8 mouse cellular contexts compared by ENCODE assay signal in the genomic region with DNA sequence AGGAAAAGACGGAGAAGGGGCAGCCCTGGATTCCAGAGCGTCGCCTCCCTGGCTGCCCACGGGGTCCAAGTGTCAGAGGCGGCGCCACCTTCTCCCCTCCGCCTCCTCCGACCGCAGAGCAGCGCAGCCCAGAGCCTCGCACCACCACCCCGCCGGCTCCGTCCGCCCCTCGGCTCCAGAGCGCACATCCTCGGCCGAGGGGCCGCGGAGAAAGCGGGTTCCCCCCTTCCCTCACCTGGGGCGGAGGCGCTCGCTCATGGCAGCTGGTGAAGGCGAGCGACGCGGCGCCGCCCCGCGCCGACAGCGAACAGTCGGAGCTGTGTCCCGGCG. TPM values are rescaled to one million over a fixed set of nuclear protein-coding genes. Genes with fewer than 3 reads are reported as not detected.
DNase-seq lines count a peak whose midpoint lies in the region; ATAC-seq and TF ChIP-seq lines count a peak whose summit lies in the region.

No protein-coding gene starts in this region.

- H3K4me1 ChIP-seq in cerebellum, adult 2 months (ENCODE audit: control insufficient read depth, insufficient read depth, low read length), result peaks cover 4% of the 10 kb centered on the region; the same call in 1 of the 2 replicates
- peaks cover 5% of the 10 kb centered on the region for H3K4me1 ChIP-seq in thymus, adult 2 months (replicated peaks; ENCODE audit: control insufficient read depth, insufficient read depth, low read length)
- H3K4me1 ChIP-seq in liver, embryonic 14.5 days (replicated peaks; ENCODE audit: control insufficient read depth in 2 of 2, insufficient read depth in 2 of 2, low read length in 1 of 2), result peaks cover 34 to 40% of the 10 kb centered on the region in 2 experiments

- no peak for ATAC-seq in liver, embryonic 14.5 days (ENCODE audit: insufficient read depth)

- TF ChIP-seq CTCF in cerebellum, adult 2 months (IDR thresholded peaks at IDR 0.05; ENCODE audit: borderline replicate concordance, insufficient read depth, low read depth, low read length), result no peak
- TF ChIP-seq CTCF in thymus, adult 2 months (IDR thresholded peaks at IDR 0.05; ENCODE audit: borderline replicate concordance, control insufficient read depth, extremely low read depth, insufficient read depth, low read length, poor library complexity), result 0 out of 2 replicates have a peak, but pooled peaks have one; percentile 20
- TF ChIP-seq CTCF in liver, embryonic 14.5 days (IDR thresholded peaks at IDR 0.05; ENCODE audit: low read depth), result no peak

- no peak for DNase-seq in cerebellum, adult 2 months
- no peak for DNase-seq in cerebellum, adult 9-10 months
- no peak for DNase-seq in thymus, adult 2 months
- DNase-seq in thymus, postnatal 25 days, result no peak
- no peak for DNase-seq in liver, embryonic 14.5 days (ENCODE audit: low read depth in 3 of 3, low spot score in 3 of 3)
- no peak for DNase-seq in layer of hippocampus, adult 8-10 months (ENCODE audit: low spot score in 2 of 2)
- no peak for DNase-seq in layer of hippocampus, postnatal 14 days (ENCODE audit: low spot score in 2 of 2)
- DNase-seq in urinary bladder, postnatal 10 days (ENCODE audit: low spot score), result no peak

- H3K4me2 ChIP-seq in liver, embryonic 14.5 days (ENCODE audit: low read depth), result peak overlapping the region; percentile 92

- H3K36me3 ChIP-seq in thymus, adult 2 months (ENCODE audit: control insufficient read depth, insufficient read depth, low read length), result peaks cover 3% of the 10 kb centered on the region; the same call in 1 of the 2 replicates
- H3K36me3 ChIP-seq in liver, embryonic 14.5 days (replicated peaks; ENCODE audit: control insufficient read depth, insufficient read depth, low read depth), result peaks cover 7% of the 10 kb centered on the region

- H3K9me3 ChIP-seq in liver, embryonic 14.5 days (ENCODE audit: control insufficient read depth, low read length), result no peaks in the 10 kb centered on the region

- H3K4me3 ChIP-seq in cerebellum, adult 2 months (replicated peaks; ENCODE audit: insufficient read depth, low read depth, low read length), result peak overlapping the region; percentile 93
- H3K4me3 ChIP-seq in thymus, adult 2 months (ENCODE audit: control insufficient read depth, insufficient read depth, low read length), result peak overlapping the region; percentile 90
- H3K4me3 ChIP-seq in liver, embryonic 14.5 days (ENCODE audit: insufficient read depth in 1 of 2, low read depth in 2 of 2, low read length in 2 of 2), result peak overlapping the region; percentile 91 to 92

- H3K27me3 ChIP-seq in cerebellum, adult 2 months (ENCODE audit: control insufficient read depth, insufficient read depth, low read length), result no peaks in the 10 kb centered on the region
- H3K27me3 ChIP-seq in thymus, adult 2 months (ENCODE audit: control insufficient read depth, insufficient read depth, low read length), result no peaks in the 10 kb centered on the region
- H3K27me3 ChIP-seq in liver, embryonic 14.5 days (ENCODE audit: control insufficient read depth, insufficient read depth, low read length), result no peaks in the 10 kb centered on the region

- TF ChIP-seq EP300 in liver, embryonic 14.5 days (IDR thresholded peaks at IDR 0.05; ENCODE audit: low read depth), result no peak

- peak overlapping the region; percentile 96 for H3K9ac ChIP-seq in liver, embryonic 14.5 days (replicated peaks)

- under 1% methylated on average over 37 of the region's 38 CpGs for WGBS in cerebellum, adult 2 months
- under 1% methylated on average over 38 of the region's 38 CpGs for WGBS in thymus, adult 2 months
- under 1% methylated on average over 34 of the region's 38 CpGs for WGBS in liver, embryonic 14.5 days (ENCODE audit: insufficient replicate concordance)

- H3K27ac ChIP-seq in cerebellum, adult 2 months (ENCODE audit: insufficient read depth, low read length), result peak overlapping the region; percentile 58; the same call in 1 of the 2 replicates
- peak overlapping the region; percentile 29 for H3K27ac ChIP-seq in thymus, adult 2 months (ENCODE audit: control insufficient read depth, insufficient read depth, low read length)
- H3K27ac ChIP-seq in liver, embryonic 14.5 days, result peak overlapping the region; percentile 99

- no peak for TF ChIP-seq POLR2A in cerebellum, adult 2 months (IDR thresholded peaks at IDR 0.05; ENCODE audit: borderline replicate concordance, insufficient read depth, low read length)
- no peak for TF ChIP-seq POLR2A in thymus, adult 2 months (IDR thresholded peaks at IDR 0.05; ENCODE audit: control insufficient read depth, extremely low read depth, insufficient read depth, low read length, poor library complexity)

RNA-seq across cellular contexts. Expression of a gene that starts 0.4 kb away (rescaled TPM):
- polyA plus RNA-seq in cerebellum, adult 2 months (2012; rRNA removed), result 32.5 and 32.9 TPM in 2 replicates
- 44.7 and 51.6 TPM in 2 replicates for polyA plus RNA-seq in thymus, adult 2 months (2012; rRNA removed)
- 20.6 and 25.0 TPM in 2 replicates for polyA plus RNA-seq in liver, embryonic 14.5 days (2012; rRNA removed)
- polyA plus RNA-seq in liver, embryonic 14.5 days (2014; fragmentation: Nextera tagmentation; extraction: Ambion mirVana), result 44.5 and 46.8 TPM in 2 replicates
- total RNA-seq in layer of hippocampus, adult 8-10 months (2022), result 10 to 100 TPM; 26.8 to 28.6 (median 27.6) TPM
- 10 to 100 TPM; 24.5 to 24.7 TPM for total RNA-seq in layer of hippocampus, postnatal 14 days (2021)

RNA-seq across cellular contexts. Expression of a gene that starts 0.6 kb away (rescaled TPM):
- 10.1 and 10.5 TPM in 2 replicates for polyA plus RNA-seq in cerebellum, adult 2 months (2012; rRNA removed)
- 13.6 TPM in 2 replicates for polyA plus RNA-seq in thymus, adult 2 months (2012; rRNA removed)
- polyA plus RNA-seq in liver, embryonic 14.5 days (2012; rRNA removed), result 5.8 and 8.0 TPM in 2 replicates
- 7.8 and 9.2 TPM in 2 replicates for polyA plus RNA-seq in liver, embryonic 14.5 days (2014; fragmentation: Nextera tagmentation; extraction: Ambion mirVana)
- total RNA-seq in layer of hippocampus, adult 8-10 months (2022), result 10 to 100 TPM; 14.1 to 17.1 (median 15.7) TPM
- 10 to 100 TPM; 12.7 to 13.5 TPM for total RNA-seq in layer of hippocampus, postnatal 14 days (2021)

RNA-seq across cellular contexts. Expression of a gene that starts 26.2 kb away (rescaled TPM):
- polyA plus RNA-seq in cerebellum, adult 2 months (2012; rRNA removed), result 7.5 and 7.6 TPM in 2 replicates
- polyA plus RNA-seq in thymus, adult 2 months (2012; rRNA removed), result 0.84 and 1.4 TPM in 2 replicates
- 0.02 TPM in 1 of 2 replicates, not detected in the other for polyA plus RNA-seq in liver, embryonic 14.5 days (2012; rRNA removed)
- polyA plus RNA-seq in liver, embryonic 14.5 days (2014; fragmentation: Nextera tagmentation; extraction: Ambion mirVana), result 0.11 TPM in 1 of 2 replicates, not detected in the other
- total RNA-seq in layer of hippocampus, adult 8-10 months (2022), result under 1 TPM in 1 of 4 experiments, not detected in 3; 0.68 TPM
- not detected for total RNA-seq in layer of hippocampus, postnatal 14 days (2021)

RNA-seq across cellular contexts. Expression of a gene that starts 33.7 kb away (rescaled TPM):
- 13.0 and 14.1 TPM in 2 replicates for polyA plus RNA-seq in cerebellum, adult 2 months (2012; rRNA removed)
- 18.0 and 19.0 TPM in 2 replicates for polyA plus RNA-seq in thymus, adult 2 months (2012; rRNA removed)
- polyA plus RNA-seq in liver, embryonic 14.5 days (2012; rRNA removed), result 4.9 and 5.1 TPM in 2 replicates
- 10.1 and 10.2 TPM in 2 replicates for polyA plus RNA-seq in liver, embryonic 14.5 days (2014; fragmentation: Nextera tagmentation; extraction: Ambion mirVana)
- total RNA-seq in layer of hippocampus, adult 8-10 months (2022), result 10 to 100 TPM; 20.2 to 24.3 (median 23.4) TPM
- 10 to 100 TPM; 22.0 to 27.0 TPM for total RNA-seq in layer of hippocampus, postnatal 14 days (2021)

RNA-seq across cellular contexts. Expression of a gene that starts 34.6 kb away (rescaled TPM):
- polyA plus RNA-seq in cerebellum, adult 2 months (2012; rRNA removed), result 84.0 and 87.5 TPM in 2 replicates
- polyA plus RNA-seq in thymus, adult 2 months (2012; rRNA removed), result 66.4 and 67.4 TPM in 2 replicates
- 12.0 and 12.9 TPM in 2 replicates for polyA plus RNA-seq in liver, embryonic 14.5 days (2012; rRNA removed)
- 9.3 and 12.7 TPM in 2 replicates for polyA plus RNA-seq in liver, embryonic 14.5 days (2014; fragmentation: Nextera tagmentation; extraction: Ambion mirVana)
- total RNA-seq in layer of hippocampus, adult 8-10 months (2022), result 10 to 100 TPM; 48.6 to 61.6 (median 57.1) TPM
- total RNA-seq in layer of hippocampus, postnatal 14 days (2021), result 10 to 100 TPM; 42.5 to 46.2 TPM

Comparison
In these comparisons a context has a peak if more than half of its experiments do, and no peak if none do; other contexts are left out.
1. H3K27ac ChIP-seq: peak in every context shown above with its lines; median percentile 99 in liver, embryonic 14.5 days; 58 in cerebellum, adult 2 months; 29 in thymus, adult 2 months.